Mouse (Mus musculus): Measurements from ENCODE around the gene F10. TPM values are rescaled to one million over a fixed set of nuclear protein-coding genes. Genes with fewer than 3 reads are reported as not detected.

The F10 gene
- polyA plus RNA-seq, 1 experiment from 2014 or later, result not detected

GRCm38 (mm10) chr8:13007458-13007857 is 29.6 kb upstream of the F10 start:
- H3K27me3 ChIP-seq (ENCODE audit: control insufficient read depth, insufficient read depth, low read length), result no peaks in the 10 kb centered on the region
- peaks cover 87% of the 10 kb centered on the region for H3K36me3 ChIP-seq (ENCODE audit: control insufficient read depth, insufficient read depth, low read length)
- H3K9ac ChIP-seq (replicated peaks; ENCODE audit: low read depth, low read length), result no peak overlapping the region
- ATAC-seq (ENCODE audit: low read depth), result no peak
- 67% methylated on average over 4 of the region's 4 CpGs for WGBS
- H3K4me1 ChIP-seq (ENCODE audit: control insufficient read depth, insufficient read depth, low read length), result no peaks in the 10 kb centered on the region
- no peak overlapping the region for H3K4me3 ChIP-seq (ENCODE audit: low read depth, low read length)
- H3K4me2 ChIP-seq (ENCODE audit: low read depth, low read length), result no peak overlapping the region
- no peak overlapping the region for H3K27ac ChIP-seq (ENCODE audit: low read depth, low read length)
- no peaks in the 10 kb centered on the region for H3K9me3 ChIP-seq (ENCODE audit: control insufficient read depth, low read length)

GRCm38 (mm10) chr8:13010313-13010712 is 26.8 kb upstream of the F10 start:
- Histone ChIP-seq H3K9ac (replicated peaks; ENCODE audit: low read depth, low read length) (no peak overlapping the region), H3K9me3 (ENCODE audit: control insufficient read depth, low read length) (no peaks in the 10 kb centered on the region), H3K4me2 (ENCODE audit: low read depth, low read length) (no peak overlapping the region), H3K4me1 (ENCODE audit: control insufficient read depth, insufficient read depth, low read length) (no peaks in the 10 kb centered on the region), H3K4me3 (ENCODE audit: low read depth, low read length) (no peak overlapping the region), H3K27ac (ENCODE audit: low read depth, low read length) (no peak overlapping the region), H3K27me3 (ENCODE audit: control insufficient read depth, insufficient read depth, low read length) (no peaks in the 10 kb centered on the region), H3K36me3 (ENCODE audit: control insufficient read depth, insufficient read depth, low read length) (peaks cover 88% of the 10 kb centered on the region)
- WGBS, result 71% methylated on average over 4 of the region's 4 CpGs
- no peak for ATAC-seq (ENCODE audit: low read depth)

GRCm38 (mm10) chr8:13019560-13019959 is 17.5 kb upstream of the F10 start:
- Histone ChIP-seq H3K4me1 (ENCODE audit: control insufficient read depth, insufficient read depth, low read length) (no peaks in the 10 kb centered on the region), H3K27ac (ENCODE audit: low read depth, low read length) (no peak overlapping the region), H3K9ac (replicated peaks; ENCODE audit: low read depth, low read length) (no peak overlapping the region), H3K4me2 (ENCODE audit: low read depth, low read length) (no peak overlapping the region), H3K4me3 (ENCODE audit: low read depth, low read length) (no peak overlapping the region), H3K36me3 (ENCODE audit: control insufficient read depth, insufficient read depth, low read length) (peaks cover 40% of the 10 kb centered on the region), H3K9me3 (ENCODE audit: control insufficient read depth, low read length) (no peaks in the 10 kb centered on the region), H3K27me3 (ENCODE audit: control insufficient read depth, insufficient read depth, low read length) (no peaks in the 10 kb centered on the region)
- WGBS, result 69% methylated on average over 4 of the region's 4 CpGs
- ATAC-seq (ENCODE audit: low read depth), result no peak

GRCm38 (mm10) chr8:13021830-13022229 is 15.3 kb upstream of the F10 start:
- no peak overlapping the region for H3K27ac ChIP-seq (ENCODE audit: low read depth, low read length)
- H3K4me1 ChIP-seq (ENCODE audit: control insufficient read depth, insufficient read depth, low read length), result no peaks in the 10 kb centered on the region
- no peak overlapping the region for H3K4me3 ChIP-seq (ENCODE audit: low read depth, low read length)
- 95% methylated on average over 8 of the region's 8 CpGs for WGBS
- H3K4me2 ChIP-seq (ENCODE audit: low read depth, low read length), result no peak overlapping the region
- no peak overlapping the region for H3K9ac ChIP-seq (replicated peaks; ENCODE audit: low read depth, low read length)
- H3K9me3 ChIP-seq (ENCODE audit: control insufficient read depth, low read length), result no peaks in the 10 kb centered on the region
- peaks cover 29% of the 10 kb centered on the region for H3K36me3 ChIP-seq (ENCODE audit: control insufficient read depth, insufficient read depth, low read length)
- ATAC-seq (ENCODE audit: low read depth), result no peak
- no peaks in the 10 kb centered on the region for H3K27me3 ChIP-seq (ENCODE audit: control insufficient read depth, insufficient read depth, low read length)

GRCm38 (mm10) chr8:13025487-13026224 is 11.5 kb upstream of the F10 start, which contains the start of gene F7:
Gene F7 (plus strand): TSS chr8:13026034.
- Histone ChIP-seq H3K9me3 (ENCODE audit: control insufficient read depth, low read length) (no peaks in the 10 kb centered on the region), H3K9ac (replicated peaks; ENCODE audit: low read depth, low read length) (no peak within 1 kb of the TSS), H3K4me1 (ENCODE audit: control insufficient read depth, insufficient read depth, low read length) (no peaks in the 10 kb centered on the region), H3K27ac (ENCODE audit: low read depth, low read length) (no peak within 1 kb of the TSS), H3K27me3 (ENCODE audit: control insufficient read depth, insufficient read depth, low read length) (no peaks in the 10 kb centered on the region), H3K4me3 (ENCODE audit: low read depth, low read length) (no peak within 1 kb of the TSS), H3K36me3 (ENCODE audit: control insufficient read depth, insufficient read depth, low read length) (peaks cover 2% of the 10 kb centered on the region), H3K4me2 (ENCODE audit: low read depth, low read length) (no peak within 1 kb of the TSS)
- no peak for ATAC-seq (ENCODE audit: low read depth)
- 66% methylated on average over 10 of the region's 10 CpGs for WGBS

DNA sequence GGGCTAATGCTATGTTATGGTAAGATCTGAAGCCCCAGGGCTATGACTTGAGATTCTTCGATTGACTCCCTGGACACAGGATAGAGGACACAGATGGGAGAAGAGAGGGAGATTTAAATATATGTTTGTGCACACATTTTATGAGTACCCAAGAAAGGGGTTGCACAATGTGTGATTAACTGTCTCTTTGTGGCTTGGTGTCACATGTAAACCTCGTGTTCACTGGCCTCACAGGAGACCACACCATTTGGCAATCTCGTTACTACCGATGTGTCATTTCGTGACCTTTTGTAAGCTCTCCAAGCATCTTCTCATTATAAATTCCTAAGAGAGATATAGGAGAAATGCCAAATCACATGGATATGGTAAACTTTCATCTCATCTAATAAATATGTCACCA is 9.5 kb upstream of the F10 start:
- 87% methylated on average over 5 of the region's 5 CpGs for WGBS
- Histone ChIP-seq H3K9ac (replicated peaks; ENCODE audit: low read depth, low read length) (no peak overlapping the region), H3K4me3 (ENCODE audit: low read depth, low read length) (no peak overlapping the region), H3K27me3 (ENCODE audit: control insufficient read depth, insufficient read depth, low read length) (no peaks in the 10 kb centered on the region), H3K27ac (ENCODE audit: low read depth, low read length) (no peak overlapping the region), H3K9me3 (ENCODE audit: control insufficient read depth, low read length) (no peaks in the 10 kb centered on the region), H3K4me1 (ENCODE audit: control insufficient read depth, insufficient read depth, low read length) (no peaks in the 10 kb centered on the region), H3K4me2 (ENCODE audit: low read depth, low read length) (no peak overlapping the region), H3K36me3 (ENCODE audit: control insufficient read depth, insufficient read depth, low read length) (no peaks in the 10 kb centered on the region)
- ATAC-seq (ENCODE audit: low read depth), result no peak

DNA sequence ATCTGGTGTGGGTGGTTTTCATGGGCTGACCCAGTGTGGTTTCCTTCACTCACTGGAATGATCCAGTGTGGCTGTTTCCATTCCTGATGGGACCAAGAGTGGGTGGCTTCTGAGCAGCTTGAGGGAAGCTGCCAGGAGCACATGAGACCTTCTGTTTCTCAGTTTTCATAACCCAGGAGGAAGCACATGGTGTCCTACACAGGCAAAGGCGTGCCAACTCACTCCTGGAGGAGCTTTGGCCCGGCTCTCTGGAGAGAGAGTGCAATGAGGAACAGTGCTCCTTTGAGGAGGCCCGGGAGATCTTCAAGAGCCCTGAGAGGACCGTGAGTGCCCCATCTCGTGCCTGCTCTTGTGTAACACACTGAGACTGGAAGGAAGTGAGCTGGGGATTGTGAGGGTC is 8.6 kb upstream of the F10 start:
- ATAC-seq (ENCODE audit: low read depth), result no peak
- no peak overlapping the region for H3K4me3 ChIP-seq (ENCODE audit: low read depth, low read length)

GRCm38 (mm10) chr8:13036346-13036812 is 729 bp upstream of the F10 start:
- Histone ChIP-seq H3K4me2 (ENCODE audit: low read depth, low read length) (no peak overlapping the region), H3K27ac (ENCODE audit: low read depth, low read length) (no peak overlapping the region), H3K9me3 (ENCODE audit: control insufficient read depth, low read length) (no peaks in the 10 kb centered on the region), H3K36me3 (ENCODE audit: control insufficient read depth, insufficient read depth, low read length) (no peaks in the 10 kb centered on the region), H3K27me3 (ENCODE audit: control insufficient read depth, insufficient read depth, low read length) (no peaks in the 10 kb centered on the region), H3K4me1 (ENCODE audit: control insufficient read depth, insufficient read depth, low read length) (no peaks in the 10 kb centered on the region), H3K9ac (replicated peaks; ENCODE audit: low read depth, low read length) (no peak overlapping the region), H3K4me3 (ENCODE audit: low read depth, low read length) (no peak overlapping the region)
- 91% methylated on average over 10 of the region's 10 CpGs for whole genome bisulfite sequencing
- no peak for ATAC-seq (ENCODE audit: low read depth)

More for the DNA sequence above, 8.6 kb upstream of the F10 start:
- Histone ChIP-seq H3K27ac (ENCODE audit: low read depth, low read length) (no peak overlapping the region), H3K9ac (replicated peaks; ENCODE audit: low read depth, low read length) (no peak overlapping the region), H3K4me2 (ENCODE audit: low read depth, low read length) (no peak overlapping the region), H3K27me3 (ENCODE audit: control insufficient read depth, insufficient read depth, low read length) (no peaks in the 10 kb centered on the region), H3K4me1 (ENCODE audit: control insufficient read depth, insufficient read depth, low read length) (no peaks in the 10 kb centered on the region), H3K9me3 (ENCODE audit: control insufficient read depth, low read length) (no peaks in the 10 kb centered on the region), H3K36me3 (ENCODE audit: control insufficient read depth, insufficient read depth, low read length) (no peaks in the 10 kb centered on the region)
- 79% methylated on average over 5 of the region's 5 CpGs for WGBS

- Histone ChIP-seq H3K9me3 (ENCODE audit: control insufficient read depth, low read length) (no peaks in the 10 kb centered on the region), H3K36me3 (ENCODE audit: control insufficient read depth, insufficient read depth, low read length) (no peaks in the 10 kb centered on the region), H3K4me3 (ENCODE audit: low read depth, low read length) (no peak overlapping the region), H3K4me2 (ENCODE audit: low read depth, low read length) (no peak overlapping the region), H3K27ac (ENCODE audit: low read depth, low read length) (no peak overlapping the region), H3K27me3 (ENCODE audit: control insufficient read depth, insufficient read depth, low read length) (no peaks in the 10 kb centered on the region), H3K4me1 (ENCODE audit: control insufficient read depth, insufficient read depth, low read length) (no peaks in the 10 kb centered on the region), H3K9ac (replicated peaks; ENCODE audit: low read depth, low read length) (no peak overlapping the region)
- no peak for ATAC-seq (ENCODE audit: low read depth)
- WGBS, result 58% methylated on average over 5 of the region's 5 CpGs
Observed at GRCm38 (mm10) chr8:13037569-13037968, 461 bp downstream of the F10 start.

All from neural tube, embryonic 14.5 days (tissue).